Comparison of ENCODE assay signal across 14 mouse cellular contexts in genomic region chr13:91169529-91170319, GRCm38 (mm10). TPM values are rescaled to one million over a fixed set of nuclear protein-coding genes. Genes with fewer than 3 reads are reported as not detected.
DNase-seq lines count a peak whose midpoint lies in the region; ATAC-seq and TF ChIP-seq lines count a peak whose summit lies in the region.
"Had no signal": no experiment of that assay in that cellular context is flagged by ENCODE, and none has a peak within 500 bp of the region (broad histone marks: within the 10 kb centered on the region; RNA-seq: fewer than 3 reads in every experiment).

No protein-coding gene starts in this region.

- H3K4me1 ChIP-seq in forebrain, embryonic 15.5 days: peaks cover 8% of the 10 kb centered on the region
- H3K4me1 ChIP-seq in forebrain, embryonic 13.5 days: peaks cover 12% of the 10 kb centered on the region; the same call in 1 of the 2 replicates
- H3K4me1 ChIP-seq in E14TG2a.4 (replicated peaks; ENCODE audit: low read depth, low read length): peaks cover 24% of the 10 kb centered on the region

- no peak overlapping the region for H3K4me2 ChIP-seq in forebrain, embryonic 15.5 days (replicated peaks)
- no peak overlapping the region for H3K4me2 ChIP-seq in forebrain, embryonic 13.5 days
- H3K4me2 ChIP-seq: embryonic facial prominence, embryonic 15.5 days; heart, embryonic 12.5 days had no signal

- DNase-seq in adrenal gland, postnatal 25 days: no peak
- DNase-seq in left cerebral cortex, adult 9 months (ENCODE audit: low spot score in 2 of 2): no peak
- no peak for DNase-seq in kidney, adult 9 months
- DNase-seq: cerebellum, postnatal 25 days; left cerebral cortex, postnatal 4 days; lung, postnatal 4 days had no signal

- H3K36me3 ChIP-seq in forebrain, embryonic 15.5 days: no peaks in the 10 kb centered on the region
- H3K36me3 ChIP-seq in forebrain, embryonic 13.5 days (ENCODE audit: poor library complexity, severe bottlenecking): no peaks in the 10 kb centered on the region
- no peaks in the 10 kb centered on the region for H3K36me3 ChIP-seq in E14TG2a.4 (ENCODE audit: insufficient read depth, low read length)
- H3K36me3 ChIP-seq: embryonic facial prominence, embryonic 15.5 days; heart, embryonic 12.5 days had no signal

- 79% methylated on average over 17 of the region's 17 CpGs for WGBS in forebrain, embryonic 15.5 days
- 78% methylated on average over 17 of the region's 17 CpGs for WGBS in forebrain, embryonic 13.5 days

- H3K9me3 ChIP-seq in forebrain, embryonic 15.5 days: no peaks in the 10 kb centered on the region
- no peaks in the 10 kb centered on the region for H3K9me3 ChIP-seq in forebrain, embryonic 13.5 days (replicated peaks)
- H3K9me3 ChIP-seq in E14TG2a.4 (ENCODE audit: low read length): no peaks in the 10 kb centered on the region
- H3K9me3 ChIP-seq: embryonic facial prominence, embryonic 15.5 days; heart, embryonic 12.5 days had no signal

- TF ChIP-seq CTCF in E14TG2a.4 (conservative IDR thresholded peaks at IDR 0.05; ENCODE audit: low read length): no peak

- no peak overlapping the region for H3K4me3 ChIP-seq in forebrain, embryonic 15.5 days
- H3K4me3 ChIP-seq in forebrain, embryonic 13.5 days: no peak overlapping the region
- 0 out of 2 replicates have a peak overlapping the region, but pooled peaks have one; percentile 13 for H3K4me3 ChIP-seq in E14TG2a.4 (replicated peaks; ENCODE audit: low read length)
- H3K4me3 ChIP-seq: embryonic facial prominence, embryonic 15.5 days; heart, embryonic 12.5 days; myocyte had no signal

- H3K27ac ChIP-seq in forebrain, embryonic 15.5 days (replicated peaks): no peak overlapping the region
- no peak overlapping the region for H3K27ac ChIP-seq in forebrain, embryonic 13.5 days
- H3K27ac ChIP-seq: embryonic facial prominence, embryonic 15.5 days had no signal

- no peak overlapping the region for H3K9ac ChIP-seq in forebrain, embryonic 15.5 days (replicated peaks)
- H3K9ac ChIP-seq in forebrain, embryonic 13.5 days: no peak overlapping the region
- H3K9ac ChIP-seq: embryonic facial prominence, embryonic 15.5 days; heart, embryonic 12.5 days had no signal

- H3K27me3 ChIP-seq in forebrain, embryonic 15.5 days: no peaks in the 10 kb centered on the region
- H3K27me3 ChIP-seq in forebrain, embryonic 13.5 days: no peaks in the 10 kb centered on the region
- peaks cover 11% of the 10 kb centered on the region for H3K27me3 ChIP-seq in E14TG2a.4 (ENCODE audit: insufficient read depth, low read length)
- H3K27me3 ChIP-seq: embryonic facial prominence, embryonic 15.5 days; heart, embryonic 12.5 days had no signal

- 0 out of 2 replicates have a peak, but pooled peaks have one; percentile 39 for ATAC-seq in forebrain, embryonic 15.5 days (replicated peaks)
- ATAC-seq in forebrain, embryonic 13.5 days: no peak
- peak; percentile 80 to 82 for ATAC-seq in hematopoietic stem cell, adult 5-6 weeks (replicated peaks in 1 of 2; ENCODE audit: insufficient read depth in 1 of 2, low FRiP score in 2 of 2, low TSS enrichment in 1 of 2, low read depth in 1 of 2, poor library complexity in 2 of 2, severe bottlenecking in 2 of 2)
- peak; percentile 67 for ATAC-seq in megakaryocyte progenitor cell, adult 5-6 weeks (replicated peaks; ENCODE audit: poor library complexity)

RNA-seq across cellular contexts. Expression of gene Atg10, which starts 54.0 kb away (rescaled TPM):
- polyA plus RNA-seq in forebrain, embryonic 15.5 days (2015; fragmentation: Nextera tagmentation; extraction: Ambion mirVana): 14.3 and 16.3 TPM in 2 replicates
- polyA plus RNA-seq in forebrain, embryonic 13.5 days (2015; fragmentation: Nextera tagmentation; extraction: Ambion mirVana): 16.0 and 16.6 TPM in 2 replicates
- total RNA-seq in hematopoietic stem cell, adult 5-6 weeks (2017): 11.7 and 17.8 TPM in 2 replicates
- 18.3 and 19.6 TPM in 2 replicates for total RNA-seq in megakaryocyte progenitor cell, adult 5-6 weeks (2015)
- total RNA-seq in megakaryocyte progenitor cell, adult 5-6 weeks (2017): 13.3 and 14.4 TPM in 2 replicates
- total RNA-seq in adrenal gland, postnatal 25 days (2021): 15.2 and 20.6 TPM in 2 replicates
